19 mouse cellular contexts compared by ENCODE assay signal in genomic region chr13:94190386-94190785, GRCm38 (mm10).
DNase-seq lines count a peak whose midpoint lies in the region; ATAC-seq and TF ChIP-seq lines count a peak whose summit lies in the region.
"Had no signal": no experiment of that assay in that cellular context is flagged by ENCODE, and none has a peak within 500 bp of the region (broad histone marks: within the 10 kb centered on the region; RNA-seq: fewer than 3 reads in every experiment).

No protein-coding gene starts in this region.

- H3K4me2 ChIP-seq in limb, embryonic 12.5 days: no peak overlapping the region
- no peak overlapping the region for H3K4me2 ChIP-seq in hindbrain, embryonic 11.5 days (replicated peaks; ENCODE audit: low read depth, low read length)
- H3K4me2 ChIP-seq: heart, embryonic 15.5 days; hindbrain, embryonic 14.5 days; liver, embryonic 15.5 days; midbrain, embryonic 12.5 days had no signal

- H3K9ac ChIP-seq in limb, embryonic 12.5 days (replicated peaks): no peak overlapping the region
- H3K9ac ChIP-seq in hindbrain, embryonic 11.5 days (ENCODE audit: low read depth, low read length): no peak overlapping the region
- H3K9ac ChIP-seq: forebrain, postnatal 0 days; heart, embryonic 15.5 days; hindbrain, embryonic 14.5 days; liver, embryonic 15.5 days; midbrain, embryonic 12.5 days had no signal

- WGBS in limb, embryonic 12.5 days: 84% methylated on average over 1 of the region's 1 CpGs
- 97% methylated on average over 1 of the region's 1 CpGs for WGBS in limb, embryonic 10.5 days
- 52% methylated on average over 1 of the region's 1 CpGs for WGBS in large intestine, adult 2 months
- 85% methylated on average over 1 of the region's 1 CpGs for WGBS in hindbrain, embryonic 11.5 days

- no peaks in the 10 kb centered on the region for H3K27me3 ChIP-seq in limb, embryonic 12.5 days
- H3K27me3 ChIP-seq in limb, embryonic 10.5 days (ENCODE audit: low read depth, poor library complexity, severe bottlenecking): no peaks in the 10 kb centered on the region
- H3K27me3 ChIP-seq in hindbrain, embryonic 11.5 days (ENCODE audit: control insufficient read depth, insufficient read depth, low read length): no peaks in the 10 kb centered on the region
- H3K27me3 ChIP-seq: heart, embryonic 15.5 days; liver, embryonic 15.5 days had no signal

- no peak for ATAC-seq in limb, embryonic 12.5 days (ENCODE audit: insufficient number of reproducible peaks, insufficient read depth, low FRiP score, low TSS enrichment, low read depth)
- no peak for ATAC-seq in hindbrain, embryonic 11.5 days (ENCODE audit: low FRiP score)
- ATAC-seq: forebrain, postnatal 0 days had no signal

- peak overlapping the region; percentile 51; the same call in 1 of the 2 replicates for H3K27ac ChIP-seq in limb, embryonic 12.5 days
- no peak overlapping the region for H3K27ac ChIP-seq in limb, embryonic 10.5 days
- H3K27ac ChIP-seq in bone marrow macrophage, adult 2 months (ENCODE audit: insufficient read depth, low read depth, low read length): peak overlapping the region; percentile 5; the same call in 1 of the 2 replicates
- H3K27ac ChIP-seq in hindbrain, embryonic 11.5 days (ENCODE audit: low read depth, low read length): no peak overlapping the region
- H3K27ac ChIP-seq: heart, embryonic 15.5 days; hindbrain, embryonic 14.5 days; kidney, postnatal 0 days; left cerebral cortex, adult 2 months; liver, embryonic 15.5 days; midbrain, embryonic 12.5 days had no signal

- peaks cover 19% of the 10 kb centered on the region for H3K36me3 ChIP-seq in limb, embryonic 12.5 days
- peaks cover 30% of the 10 kb centered on the region for H3K36me3 ChIP-seq in limb, embryonic 10.5 days
- no peaks in the 10 kb centered on the region for H3K36me3 ChIP-seq in hindbrain, embryonic 11.5 days (ENCODE audit: control insufficient read depth, insufficient read depth, low read length)
- H3K36me3 ChIP-seq: heart, embryonic 15.5 days; liver, embryonic 15.5 days; midbrain, embryonic 12.5 days had no signal

- no peak for TF ChIP-seq POLR2A in bone marrow macrophage, adult 2 months (IDR thresholded peaks at IDR 0.05; ENCODE audit: borderline replicate concordance, low read depth, low read length)

- peaks cover 33% of the 10 kb centered on the region for H3K4me1 ChIP-seq in limb, embryonic 12.5 days (replicated peaks)
- peaks cover 55% of the 10 kb centered on the region for H3K4me1 ChIP-seq in limb, embryonic 10.5 days
- peaks cover 46% of the 10 kb centered on the region for H3K4me1 ChIP-seq in bone marrow macrophage, adult 2 months (ENCODE audit: control insufficient read depth, insufficient read depth, low read length)
- no peaks in the 10 kb centered on the region for H3K4me1 ChIP-seq in hindbrain, embryonic 11.5 days (replicated peaks; ENCODE audit: control insufficient read depth, insufficient read depth, low read length)
- H3K4me1 ChIP-seq: liver, embryonic 15.5 days had no signal

- H3K4me3 ChIP-seq in limb, embryonic 12.5 days (replicated peaks): no peak overlapping the region
- H3K4me3 ChIP-seq in limb, embryonic 10.5 days: no peak overlapping the region
- H3K4me3 ChIP-seq in bone marrow macrophage, adult 2 months (ENCODE audit: insufficient read depth, low read length): no peak overlapping the region
- H3K4me3 ChIP-seq in hindbrain, embryonic 11.5 days (ENCODE audit: low read depth, low read length): no peak overlapping the region
- H3K4me3 ChIP-seq: heart, embryonic 15.5 days; left cerebral cortex, adult 2 months; liver, embryonic 15.5 days; midbrain, embryonic 12.5 days had no signal

- H3K9me3 ChIP-seq in limb, embryonic 12.5 days: no peaks in the 10 kb centered on the region
- no peaks in the 10 kb centered on the region for H3K9me3 ChIP-seq in limb, embryonic 10.5 days (replicated peaks)
- no peaks in the 10 kb centered on the region for H3K9me3 ChIP-seq in hindbrain, embryonic 11.5 days (ENCODE audit: control insufficient read depth, low read length)
- H3K9me3 ChIP-seq: heart, embryonic 15.5 days; liver, embryonic 15.5 days; midbrain, embryonic 12.5 days had no signal

- no peak for TF ChIP-seq CTCF in bone marrow macrophage, adult 2 months (IDR thresholded peaks at IDR 0.05; ENCODE audit: low read depth, low read length)

- DNase-seq in limb, embryonic 10.5 days (ENCODE audit: low spot score): no peak
- DNase-seq in large intestine, adult 2 months (ENCODE audit: low read depth, low spot score): peak; percentile 84
- no peak for DNase-seq in thymus, postnatal 14 days
- no peak for DNase-seq in heart, adult 9 months (ENCODE audit: low spot score in 2 of 2)
- no peak for DNase-seq in hindbrain, embryonic 11.5 days (ENCODE audit: low spot score)
- DNase-seq: cerebellum, adult 8-10 months; forebrain, postnatal 0 days; heart, postnatal 36 days; kidney, adult 11 months; liver; thymus, postnatal 25 days had no signal

Comparison
In these comparisons a context has a peak if more than half of its experiments do, and no peak if none do; other contexts are left out.
1. H3K27ac ChIP-seq: peak in limb, embryonic 12.5 days (single experiment) and bone marrow macrophage, adult 2 months (single experiment); none in limb, embryonic 10.5 days (single experiment) and hindbrain, embryonic 11.5 days (single experiment).